Mouse (Mus musculus) cerebellum, adult 11 months (tissue): Measurements from ENCODE around the gene Ndfip2.

Experiments used
- DNase-seq: peaks from one replicate; pipeline ENCODE4 v3.0.0; 2022

Gene Ndfip2

DNA sequence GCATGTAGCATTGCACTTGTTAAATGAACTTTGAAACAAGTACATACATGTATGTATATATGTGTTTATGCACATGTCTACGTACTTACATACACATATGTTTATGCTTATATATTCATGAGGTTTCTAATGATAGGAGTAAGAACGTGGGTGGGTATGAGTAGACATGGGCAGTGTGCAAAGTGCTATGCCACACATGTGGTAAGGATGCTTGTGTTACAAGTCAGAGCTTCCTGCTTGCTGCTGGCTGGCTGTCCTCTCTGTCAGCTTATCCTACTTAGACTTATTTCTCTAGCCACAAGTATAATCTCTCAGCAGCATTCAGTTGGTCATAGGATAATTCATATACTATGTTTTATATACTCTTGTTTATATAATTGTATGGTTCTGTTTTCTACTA lies 29.6 kb downstream of the Ndfip2 start:
- no peak for DNase-seq

DNA sequence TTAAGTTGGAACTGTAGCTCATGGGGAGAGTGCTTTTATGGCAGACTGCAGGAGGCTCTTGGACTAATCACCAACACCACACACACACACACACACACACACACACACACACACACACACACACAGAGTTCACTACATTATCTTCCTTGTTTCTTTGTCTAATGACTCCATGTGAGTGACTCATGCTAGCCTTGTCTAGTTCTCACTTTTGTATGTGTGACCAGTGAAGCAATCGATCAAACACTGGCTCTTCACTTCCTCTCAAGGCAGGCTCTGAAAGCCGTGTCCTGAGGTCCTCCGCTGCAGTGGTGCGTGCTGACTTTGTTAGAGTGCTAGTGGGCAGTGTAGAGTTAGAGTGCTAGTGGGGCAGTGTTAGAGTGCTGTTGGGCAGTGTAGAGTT lies 30.2 kb downstream of the Ndfip2 start:
- no peak for DNase-seq

GRCm38 (mm10) chr14:105292139-105292538 lies 33.8 kb downstream of the Ndfip2 start:
- DNase-seq, result no peak

GRCm38 (mm10) chr14:105293777-105294176 lies 35.4 kb downstream of the Ndfip2 start:
- DNase-seq, result no peak

GRCm38 (mm10) chr14:105295820-105296582 lies 37.6 kb downstream of the Ndfip2 start:
- no peak for DNase-seq

DNA sequence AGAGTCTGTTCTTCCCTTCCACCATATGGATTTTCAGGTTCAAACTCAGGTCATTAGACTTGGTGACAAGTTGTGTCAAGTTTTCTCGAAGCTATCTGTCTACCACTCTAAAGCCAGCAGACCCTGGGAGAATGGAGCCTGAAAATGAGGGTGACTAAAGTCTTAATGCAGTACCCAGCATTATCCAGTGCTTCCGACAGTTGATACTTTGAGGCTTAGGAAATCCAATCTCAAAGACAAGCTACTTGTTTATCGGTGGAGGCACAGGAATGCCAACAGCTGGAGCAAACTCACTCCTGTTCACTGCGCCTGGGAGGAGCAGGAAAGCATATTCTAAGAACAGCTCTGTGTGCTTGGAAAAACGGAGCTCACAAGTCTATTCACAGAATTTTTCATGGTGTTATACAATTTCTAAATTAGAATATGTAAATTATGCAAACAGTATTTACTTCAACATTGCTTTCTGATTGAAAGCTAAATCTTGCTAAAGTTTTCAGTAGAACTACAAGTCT lies 41.4 kb downstream of the Ndfip2 start:
- DNase-seq, result no peak

- DNase-seq, result no peak
Observed at GRCm38 (mm10) chr14:105300551-105300950, 42.2 kb downstream of the Ndfip2 start.

DNA sequence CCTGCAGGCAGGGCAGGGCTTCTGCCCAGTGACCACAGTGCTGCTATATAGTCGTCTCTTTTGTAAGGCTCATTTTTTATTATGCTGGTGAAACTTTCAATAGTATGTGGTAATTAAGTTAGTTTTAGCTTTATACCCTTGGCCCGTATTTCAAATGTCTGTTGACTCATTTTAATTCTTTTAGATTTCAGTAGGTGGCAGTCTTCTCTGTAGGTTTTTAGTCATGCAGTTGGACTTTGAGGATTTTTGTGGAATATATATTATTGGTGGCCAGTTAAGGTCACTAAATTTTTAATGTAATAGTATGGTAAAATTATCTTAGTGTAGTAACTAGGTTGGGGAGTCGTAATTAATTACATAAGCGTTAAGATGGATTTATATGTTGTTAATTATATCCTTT lies 44.3 kb downstream of the Ndfip2 start:
- no peak for DNase-seq

- no peak for DNase-seq
Observed at GRCm38 (mm10) chr14:105307716-105308115, 49.3 kb downstream of the Ndfip2 start.

GRCm38 (mm10) chr14:105312366-105312765 lies 54.0 kb downstream of the Ndfip2 start:
- no peak for DNase-seq

DNA sequence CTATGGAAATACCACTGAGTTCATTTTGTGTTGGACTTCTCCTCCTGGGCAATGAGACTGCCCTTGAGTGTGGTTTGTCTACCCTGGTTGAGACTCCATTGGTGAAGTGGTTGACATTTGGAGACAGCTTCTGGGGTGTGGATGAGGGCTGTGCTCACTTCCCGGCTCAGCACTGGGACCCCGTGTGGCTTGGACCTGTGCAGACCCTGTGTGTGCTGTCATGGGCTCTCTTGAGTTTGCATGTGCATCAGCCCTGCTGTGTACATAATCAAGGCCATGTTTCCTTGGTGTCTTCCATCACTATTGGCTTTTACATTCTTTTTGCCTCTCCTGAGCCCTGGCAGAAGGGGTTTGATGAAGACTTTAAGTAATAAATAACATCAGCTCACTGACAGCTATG lies 54.6 kb downstream of the Ndfip2 start:
- no peak for DNase-seq

DNA sequence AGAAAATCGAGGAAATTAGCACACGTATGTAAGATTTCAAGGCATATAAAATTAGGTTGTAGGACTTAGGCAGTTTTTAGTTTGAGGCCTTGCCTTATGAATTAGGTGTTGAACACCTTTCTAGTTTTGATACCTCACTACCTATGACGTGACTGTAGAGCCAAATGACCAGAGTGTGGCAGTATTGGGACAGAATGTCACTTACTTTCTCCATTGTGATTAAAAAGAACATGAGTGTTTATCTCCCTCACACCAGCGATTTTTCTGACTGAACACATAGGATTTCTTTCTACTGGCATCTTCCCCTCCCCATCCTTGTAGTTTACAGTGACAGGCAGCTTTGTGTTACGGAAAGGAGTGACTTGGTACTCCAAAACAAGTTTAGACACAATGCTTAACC lies 55.5 kb downstream of the Ndfip2 start:
- DNase-seq, result no peak

DNA sequence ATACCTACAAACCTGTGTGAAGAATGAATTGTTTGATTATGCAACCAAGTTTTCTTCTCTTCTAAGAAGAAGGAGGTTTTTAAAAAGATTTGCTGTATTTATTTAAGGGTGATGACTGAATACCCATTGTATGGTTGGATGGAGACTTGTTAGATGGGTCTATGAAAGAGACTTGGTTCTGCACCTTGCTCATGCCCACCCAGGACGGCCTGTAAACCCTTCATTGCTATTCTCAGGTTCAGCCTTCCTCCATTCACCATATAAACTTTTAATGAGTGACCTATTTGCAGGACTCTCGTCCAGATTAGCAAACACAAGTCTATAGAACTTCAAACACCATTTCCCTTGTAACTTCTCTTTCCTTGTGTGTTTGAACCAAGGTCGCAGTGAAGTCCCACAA lies 63.3 kb downstream of the Ndfip2 start:
- no peak for DNase-seq

DNA sequence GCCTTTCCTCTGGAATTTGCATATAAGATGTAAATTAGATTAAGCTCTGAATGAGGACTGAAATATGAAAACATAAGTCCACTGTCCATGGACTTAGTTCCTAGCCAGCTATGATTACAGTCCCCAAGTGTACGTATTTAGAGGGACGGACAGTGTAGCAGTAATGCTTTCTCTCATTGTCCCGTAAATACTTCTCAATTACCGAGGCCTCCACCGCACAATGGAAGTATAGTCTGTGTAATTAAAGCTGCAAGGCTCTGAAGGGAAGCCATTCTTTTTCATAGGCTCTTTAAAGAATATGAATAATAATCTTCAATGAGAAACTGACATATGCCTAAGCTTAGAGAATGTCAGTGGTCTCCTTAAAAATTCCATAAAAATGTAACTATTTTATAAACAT lies 64.5 kb downstream of the Ndfip2 start:
- DNase-seq, result no peak

- DNase-seq, result no peak
Observed at GRCm38 (mm10) chr14:105323448-105323847, 65.1 kb downstream of the Ndfip2 start.

DNA sequence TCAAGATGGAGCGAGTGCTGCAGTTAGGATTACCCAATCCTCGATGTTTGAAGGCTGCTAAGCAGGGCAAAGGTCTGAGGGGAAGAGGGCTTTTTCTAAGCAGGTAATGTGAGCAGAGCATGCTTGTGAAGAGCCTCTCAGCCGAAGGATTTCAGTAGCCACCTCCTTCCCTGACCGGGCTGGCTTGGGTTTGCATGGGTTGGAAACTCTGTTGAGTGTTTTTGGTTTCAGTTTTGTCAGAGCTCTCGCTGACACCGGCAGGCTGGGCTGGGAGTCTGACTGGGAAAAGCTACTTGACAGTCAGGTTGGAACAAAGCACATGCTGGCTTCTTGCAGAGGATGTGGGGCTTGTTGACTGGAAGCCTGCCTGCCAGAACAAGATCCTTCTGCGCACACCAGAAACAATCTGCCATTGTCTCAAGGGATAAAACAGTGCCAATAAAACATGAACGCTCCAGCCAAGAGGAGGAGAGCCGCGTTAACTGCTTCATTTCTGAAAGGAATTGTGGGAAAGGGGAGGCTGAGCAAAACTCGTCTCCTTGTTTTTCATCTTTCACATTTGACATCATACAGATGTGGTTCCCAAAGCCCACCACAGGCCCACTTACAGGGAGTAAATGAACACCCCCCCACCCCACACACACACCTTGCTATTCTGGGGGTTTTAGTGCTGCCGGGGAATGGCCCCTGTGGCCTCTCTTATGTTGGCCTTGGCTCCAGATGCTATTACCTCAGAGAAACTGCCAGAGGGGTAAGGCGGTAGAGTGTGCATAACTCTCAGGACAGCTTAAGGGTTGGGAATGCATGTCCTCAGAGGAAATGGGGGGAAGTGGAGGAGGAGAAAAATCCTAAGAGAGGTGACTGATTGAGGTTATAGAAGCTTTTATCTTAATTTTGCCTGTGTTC lies 70.3 kb downstream of the Ndfip2 start:
- peak; percentile 57 for DNase-seq

GRCm38 (mm10) chr14:105333475-105334094 lies 75.2 kb downstream of the Ndfip2 start:
- peak; percentile 48 for DNase-seq

GRCm38 (mm10) chr14:105341765-105342164 lies 83.4 kb downstream of the Ndfip2 start:
- DNase-seq, result no peak

GRCm38 (mm10) chr14:105354121-105354520 lies 95.7 kb downstream of the Ndfip2 start:
- no peak for DNase-seq
